Mouse (Mus musculus): Measurements from ENCODE around the gene Chst11. TPM values are rescaled to one million over a fixed set of nuclear protein-coding genes. Genes with fewer than 3 reads are reported as not detected.

The Chst11 gene
- 5.3 TPM for polyA plus RNA-seq (2014; fragmentation: Illumina TruSeq; extraction: RNeasy Lipid Tissue Mini Kit (QIAGEN cat#74804); ENCODE audit: low read depth, low replicate concordance)

GRCm38 (mm10) chr10:82984950-82985699, at the start of gene Chst11:
Chst11 (plus strand) TSS chr10:82985498.

Other genes starting within 250 kb of the Chst11 start
- 21.3 TPM for gene Nfyb, start 221.4 kb upstream of the Chst11 start, polyA plus RNA-seq (2014; fragmentation: Illumina TruSeq; extraction: RNeasy Lipid Tissue Mini Kit (QIAGEN cat#74804); ENCODE audit: low read depth, low replicate concordance)
- gene Txnrd1, start 151.5 kb upstream of the Chst11 start, polyA plus RNA-seq (2014; fragmentation: Illumina TruSeq; extraction: RNeasy Lipid Tissue Mini Kit (QIAGEN cat#74804); ENCODE audit: low read depth, low replicate concordance), result 60.0 TPM
- gene Eid3, start 118.9 kb upstream of the Chst11 start, polyA plus RNA-seq (2014; fragmentation: Illumina TruSeq; extraction: RNeasy Lipid Tissue Mini Kit (QIAGEN cat#74804); ENCODE audit: low read depth, low replicate concordance), result 18.4 TPM

All from adipose tissue, adult 10 weeks (tissue).